Mouse (Mus musculus) midbrain, embryonic 13.5 days (tissue): Measurements from ENCODE around the gene Pex13. TPM values are rescaled to one million over a fixed set of nuclear protein-coding genes. Genes with fewer than 3 reads are reported as not detected.
A peak's percentile ranks its signal among the peaks of the same experiment; 100 is the strongest.

Experiments used
- ATAC-seq: fragments of 200-750 bp; cut with Nextera tagmentation; 2 replicates; pipeline ENCODE4 v1.8.0; 2017; ENCODE audit warnings: mild to moderate bottlenecking, moderate TSS enrichment, moderate library complexity
- H3K27ac ChIP-seq: fragments of 300-500 bp; sonication (generic); 2 replicates; pipeline ENCODE4 v1.5.1; 2015; ENCODE audit warnings: inconsistent platforms, mild to moderate bottlenecking, moderate library complexity
- H3K27me3 ChIP-seq: fragments of 300-500 bp; sonication (generic); 2 replicates; pipeline ENCODE4 v1.6.1; 2015; ENCODE audit warnings: mild to moderate bottlenecking, inconsistent platforms
- H3K36me3 ChIP-seq: fragments of 300-500 bp; sonication (generic); 2 replicates; pipeline ENCODE4 v1.6.1; 2015; ENCODE audit warnings: mild to moderate bottlenecking, inconsistent platforms
- H3K4me1 ChIP-seq: fragments of 300-500 bp; sonication (generic); replicated peaks from 2 replicates; pipeline ENCODE4 v1.6.1; 2015; ENCODE audit warnings: inconsistent platforms
- H3K4me2 ChIP-seq: fragments of 300-500 bp; sonication (generic); replicated peaks from 2 replicates; pipeline ENCODE4 v1.6.1; 2015; ENCODE audit warnings: moderate library complexity, mild to moderate bottlenecking, inconsistent platforms
- H3K4me3 ChIP-seq: fragments of 300-500 bp; sonication (generic); replicated peaks from 2 replicates; pipeline ENCODE4 v1.5.1; 2015; ENCODE audit warnings: mild to moderate bottlenecking, inconsistent platforms
- H3K9ac ChIP-seq: fragments of 300-500 bp; sonication (generic); replicated peaks from 2 replicates; pipeline ENCODE4 v1.6.1; 2015; ENCODE audit warnings: mild to moderate bottlenecking, inconsistent platforms
- H3K9me3 ChIP-seq: fragments of 300-500 bp; sonication (generic); 2 replicates; pipeline ENCODE4 v1.6.1; 2016; ENCODE audit warnings: mild to moderate bottlenecking, inconsistent platforms
- WGBS: fragments of 180-500 bp; shearing (Covaris S2); methylation state at CpG from one replicate; pipeline ENCODE4 v1.1.7; 2015; 5-methylcytosine and 5-hydroxymethylcytosine counted together
- polyA plus RNA-seq: library from polyadenylated mRNA; unstranded; fragments of >200 nt; fragmentation: Nextera tagmentation; extraction: Ambion mirVana; gene quantifications from 2 replicates; pipeline ENCODE4 v1.2.1, GENCODE M21; 2015

Pex13 gene
- polyA plus RNA-seq, 1 experiment from 2014 or later = 41.8 TPM

DNA sequence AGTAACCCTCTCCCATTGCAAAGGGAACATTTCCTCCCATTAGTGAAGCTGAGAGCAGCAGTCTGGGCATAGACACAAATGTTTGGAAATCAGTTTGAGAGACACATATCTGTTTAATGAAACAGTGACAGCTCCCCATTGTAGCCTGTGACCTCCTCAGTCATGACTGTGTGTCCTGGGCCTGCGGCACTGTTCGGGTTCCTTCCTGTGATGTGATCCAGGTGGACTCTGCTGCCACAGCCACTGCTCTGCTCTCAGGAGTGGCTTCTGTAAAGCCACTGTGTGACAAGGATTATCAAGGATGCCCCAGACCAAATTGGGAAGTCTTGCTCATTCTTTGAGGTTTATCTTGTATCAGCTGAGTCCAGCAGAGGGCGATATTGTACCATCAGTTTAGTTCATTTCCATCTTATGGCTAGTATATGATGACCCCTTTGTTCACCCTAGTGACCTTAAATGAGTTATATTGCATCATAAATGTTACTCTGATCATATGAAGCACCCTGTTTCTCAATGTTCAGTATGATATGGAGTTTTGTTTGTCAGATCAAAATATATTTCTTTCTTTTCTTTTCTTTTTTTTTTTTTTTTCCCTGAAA lies 13.4 kb upstream of the Pex13 start:
- Histone ChIP-seq H3K4me1 (no peaks in the 10 kb centered on the region), H3K9ac (no peak overlapping the region), H3K36me3 (peaks cover 67% of the 10 kb centered on the region), H3K27me3 (no peaks in the 10 kb centered on the region), H3K27ac (no peak overlapping the region), H3K4me3 (no peak overlapping the region), H3K9me3 (no peaks in the 10 kb centered on the region), H3K4me2 (no peak overlapping the region)
- ATAC-seq = 0 out of 2 replicates have a peak, but pooled peaks have one; percentile 50
- WGBS = 50% methylated on average over 3 of the region's 3 CpGs

DNA sequence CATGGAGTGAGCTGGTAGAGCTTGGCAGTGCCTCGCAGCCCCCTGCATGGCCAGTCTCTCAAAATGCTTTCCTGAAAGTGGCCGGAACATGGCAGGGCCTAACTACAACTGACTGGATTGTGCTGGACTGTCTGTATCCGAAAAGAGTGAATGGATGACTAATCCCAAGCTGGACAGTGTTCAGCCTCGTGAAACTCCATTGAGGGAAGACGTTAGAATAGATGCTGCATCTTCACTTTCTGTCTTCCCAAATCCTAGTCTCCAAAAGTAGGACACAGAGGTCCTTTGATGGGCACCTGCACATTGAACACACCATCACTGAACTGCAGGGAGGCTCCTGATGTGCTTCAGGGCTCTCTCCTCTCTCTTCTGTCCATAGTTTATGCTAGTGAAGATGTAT lies 10.3 kb upstream of the Pex13 start:
- Histone ChIP-seq H3K4me3 (no peak overlapping the region), H3K9me3 (no peaks in the 10 kb centered on the region), H3K36me3 (peaks cover 63% of the 10 kb centered on the region), H3K27me3 (no peaks in the 10 kb centered on the region), H3K4me1 (no peaks in the 10 kb centered on the region), H3K4me2 (no peak overlapping the region), H3K27ac (no peak overlapping the region), H3K9ac (0 out of 2 replicates have a peak overlapping the region, but pooled peaks have one; percentile 16)
- ATAC-seq = no peak
- WGBS = 88% methylated on average over 5 of the region's 5 CpGs

DNA sequence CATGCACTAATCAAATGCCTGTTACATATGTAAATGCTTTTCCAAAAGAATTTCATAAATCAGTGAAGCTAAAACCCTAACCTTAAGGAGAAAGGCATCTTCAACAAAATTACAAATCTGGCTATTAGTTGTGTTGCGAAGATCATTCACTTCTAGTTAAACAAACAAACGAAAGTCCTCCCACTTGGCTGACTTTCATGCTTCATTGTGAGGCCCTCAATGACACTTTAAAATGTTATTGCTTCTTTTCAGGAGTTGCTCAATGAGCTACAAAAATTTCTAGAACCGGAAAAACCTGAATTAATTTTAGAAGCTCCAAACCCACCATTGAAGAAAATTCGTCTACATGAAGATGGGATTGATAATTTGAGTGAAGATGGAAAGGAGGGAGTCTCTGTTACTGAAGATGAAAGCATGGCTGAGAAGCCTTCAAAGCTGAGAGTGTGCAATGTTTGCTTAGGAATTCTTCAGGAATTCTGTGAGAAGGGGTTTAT lies 6.5 kb upstream of the Pex13 start:
- H3K4me2 ChIP-seq = no peak overlapping the region
- peaks cover 4% of the 10 kb centered on the region for H3K4me1 ChIP-seq
- ATAC-seq = no peak
- H3K4me3 ChIP-seq = no peak overlapping the region
- no peak overlapping the region for H3K27ac ChIP-seq
- no peaks in the 10 kb centered on the region for H3K9me3 ChIP-seq
- 87% methylated on average over 4 of the region's 4 CpGs for WGBS
- H3K9ac ChIP-seq = no peak overlapping the region
- no peaks in the 10 kb centered on the region for H3K27me3 ChIP-seq
- H3K36me3 ChIP-seq = peaks cover 49% of the 10 kb centered on the region

DNA sequence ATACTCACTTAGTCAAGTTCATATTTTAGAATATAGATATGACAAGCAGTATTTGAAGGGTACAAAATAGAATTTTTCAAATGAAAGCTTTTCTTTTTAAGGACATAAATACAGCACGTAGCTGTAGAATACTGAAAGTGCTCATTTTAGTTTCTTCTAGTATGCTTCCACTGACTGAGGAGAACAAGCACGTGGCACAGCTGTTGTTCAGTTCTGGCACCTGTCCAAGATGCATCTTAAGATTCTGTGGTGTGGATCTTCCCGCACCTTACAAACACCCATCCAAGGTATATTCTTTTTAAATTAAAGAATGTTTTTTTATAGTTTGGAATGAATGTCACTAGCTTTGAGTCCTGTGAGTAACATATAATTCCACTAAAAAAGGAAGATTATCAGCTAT lies 1.4 kb upstream of the Pex13 start:
- no peak for ATAC-seq
- no peaks in the 10 kb centered on the region for H3K27me3 ChIP-seq
- no peaks in the 10 kb centered on the region for H3K9me3 ChIP-seq
- H3K9ac ChIP-seq = peak overlapping the region; percentile 92; the same call in 1 of the 2 replicates
- H3K27ac ChIP-seq = no peak overlapping the region
- peaks cover 28% of the 10 kb centered on the region for H3K4me1 ChIP-seq
- H3K36me3 ChIP-seq = peaks cover 3% of the 10 kb centered on the region; the same call in 1 of the 2 replicates
- H3K4me2 ChIP-seq = peak overlapping the region; percentile 64
- 46% methylated on average over 3 of the region's 3 CpGs for WGBS
- H3K4me3 ChIP-seq = peak overlapping the region; percentile 93

DNA sequence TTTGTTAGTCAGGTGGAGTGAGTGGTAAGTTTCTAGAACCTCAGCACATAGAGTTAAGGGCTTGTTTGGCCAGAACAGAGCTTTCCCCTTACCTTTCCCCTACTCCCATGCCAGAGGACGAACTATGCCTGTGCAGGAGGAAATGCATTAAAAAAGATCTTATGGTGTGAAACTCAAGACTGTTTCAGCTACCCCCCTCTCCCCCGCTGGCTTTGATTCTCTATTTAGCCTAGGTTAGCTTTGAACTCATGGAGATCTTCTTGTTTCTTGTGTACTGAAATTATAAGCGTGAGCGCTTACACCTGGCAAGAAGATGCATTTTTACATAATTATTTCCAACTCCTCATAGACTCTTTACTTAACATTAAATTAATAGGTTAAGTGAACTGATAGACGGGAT lies 767 bp upstream of the Pex13 start:
- H3K27me3 ChIP-seq = no peaks in the 10 kb centered on the region
- peak overlapping the region; percentile 92 for H3K9ac ChIP-seq
- 15% methylated on average over 5 of the region's 5 CpGs for WGBS
- H3K27ac ChIP-seq = peak overlapping the region; percentile 95
- peak overlapping the region; percentile 64 for H3K4me2 ChIP-seq
- ATAC-seq = no peak
- peaks cover 3% of the 10 kb centered on the region; the same call in 1 of the 2 replicates for H3K36me3 ChIP-seq
- peaks cover 31% of the 10 kb centered on the region for H3K4me1 ChIP-seq
- peak overlapping the region; percentile 93 for H3K4me3 ChIP-seq
- no peaks in the 10 kb centered on the region for H3K9me3 ChIP-seq

DNA sequence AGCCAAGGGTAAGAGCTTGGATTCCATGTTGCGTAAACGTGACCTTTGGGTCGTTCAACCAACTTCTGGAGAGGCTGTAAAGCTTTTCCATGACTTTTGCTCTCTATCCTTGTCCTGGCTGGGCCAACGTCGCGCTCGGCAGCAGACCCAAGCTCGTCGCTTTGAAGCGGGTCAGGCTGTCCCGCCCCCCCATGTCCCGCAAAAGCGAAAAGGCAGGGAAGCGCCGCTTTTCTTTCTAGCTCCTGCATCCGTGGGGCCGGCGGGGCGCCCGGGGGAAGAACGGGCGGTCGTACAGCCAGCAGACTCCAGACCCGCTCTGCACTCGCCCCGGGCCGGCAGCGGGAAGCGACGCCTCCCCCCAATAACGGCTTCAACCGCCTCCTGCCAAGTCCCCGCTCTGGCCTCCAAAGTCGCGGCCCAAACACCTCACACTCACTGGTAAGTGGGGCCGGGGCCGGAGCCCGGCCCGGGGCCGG lies 410 bp downstream of the Pex13 start, which contains the start of gene Pus10:
Gene Pus10, plus strand, starts transcription at position 364 of the 476 bp plus-strand sequence.
- WGBS = under 1% methylated on average over 39 of the region's 40 CpGs
- peak within 1 kb of the TSS; percentile 92 for H3K9ac ChIP-seq
- peak within 1 kb of the TSS; percentile 95 for H3K27ac ChIP-seq
- peak within 1 kb of the TSS; percentile 93 for H3K4me3 ChIP-seq
- peaks cover 3% of the 10 kb centered on the region; the same call in 1 of the 2 replicates for H3K36me3 ChIP-seq
- ATAC-seq = no peak; the same call in 1 of the 2 replicates
- H3K4me1 ChIP-seq = peaks cover 36% of the 10 kb centered on the region
- H3K27me3 ChIP-seq = no peaks in the 10 kb centered on the region
- H3K9me3 ChIP-seq = no peaks in the 10 kb centered on the region
- peak within 1 kb of the TSS; percentile 64 for H3K4me2 ChIP-seq

DNA sequence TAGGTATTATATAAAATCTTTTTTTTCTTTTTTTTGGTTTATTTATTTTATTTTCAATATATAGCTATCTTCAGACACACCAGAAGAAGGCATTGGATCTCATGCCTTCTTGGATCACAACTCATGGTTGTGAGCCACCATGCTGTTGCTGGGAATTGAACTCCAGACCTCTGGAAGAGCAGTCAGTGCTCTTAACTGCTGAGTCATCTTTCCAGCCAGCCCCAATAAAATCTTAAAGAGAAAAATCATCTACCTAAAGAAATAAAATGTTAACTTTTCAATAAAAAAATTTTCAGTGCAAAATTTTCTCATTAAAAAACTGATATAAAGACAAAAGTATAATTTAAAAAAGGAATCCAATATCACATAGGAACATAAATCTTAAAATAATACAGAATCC lies 1.5 kb downstream of the Pex13 start:
- Histone ChIP-seq H3K9ac (no peak overlapping the region), H3K4me1 (peaks cover 36% of the 10 kb centered on the region), H3K36me3 (peaks cover 3% of the 10 kb centered on the region; the same call in 1 of the 2 replicates), H3K4me2 (no peak overlapping the region), H3K27me3 (no peaks in the 10 kb centered on the region), H3K4me3 (no peak overlapping the region), H3K9me3 (no peaks in the 10 kb centered on the region), H3K27ac (no peak overlapping the region)
- no peak for ATAC-seq

DNA sequence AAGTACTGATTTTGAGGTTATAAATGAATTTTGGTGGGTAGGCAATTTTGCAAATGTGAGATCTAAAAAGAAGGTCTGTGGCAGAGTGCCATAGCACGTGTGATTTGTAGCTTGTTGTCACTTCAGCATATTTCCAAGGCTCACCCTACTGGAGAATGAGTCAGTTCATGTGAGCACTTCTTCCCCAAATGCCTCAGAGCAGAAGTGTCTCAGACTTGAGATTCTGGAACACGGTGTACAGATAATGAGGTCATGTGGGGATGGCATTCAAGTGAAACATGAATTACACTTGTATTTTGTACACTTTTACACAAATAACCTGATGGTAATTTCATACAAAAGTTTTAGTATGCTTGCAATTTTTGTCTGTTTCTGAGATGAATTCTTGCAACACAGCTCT lies 8.0 kb downstream of the Pex13 start:
- H3K27ac ChIP-seq = no peak overlapping the region
- H3K4me3 ChIP-seq = no peak overlapping the region
- no peak overlapping the region for H3K9ac ChIP-seq
- peaks cover under 1% of the 10 kb centered on the region; the same call in 1 of the 2 replicates for H3K36me3 ChIP-seq
- peaks cover 13% of the 10 kb centered on the region for H3K4me1 ChIP-seq
- no peaks in the 10 kb centered on the region for H3K27me3 ChIP-seq
- ATAC-seq = no peak
- H3K4me2 ChIP-seq = no peak overlapping the region
- H3K9me3 ChIP-seq = no peaks in the 10 kb centered on the region
- 86% methylated on average over 2 of the region's 2 CpGs for WGBS

DNA sequence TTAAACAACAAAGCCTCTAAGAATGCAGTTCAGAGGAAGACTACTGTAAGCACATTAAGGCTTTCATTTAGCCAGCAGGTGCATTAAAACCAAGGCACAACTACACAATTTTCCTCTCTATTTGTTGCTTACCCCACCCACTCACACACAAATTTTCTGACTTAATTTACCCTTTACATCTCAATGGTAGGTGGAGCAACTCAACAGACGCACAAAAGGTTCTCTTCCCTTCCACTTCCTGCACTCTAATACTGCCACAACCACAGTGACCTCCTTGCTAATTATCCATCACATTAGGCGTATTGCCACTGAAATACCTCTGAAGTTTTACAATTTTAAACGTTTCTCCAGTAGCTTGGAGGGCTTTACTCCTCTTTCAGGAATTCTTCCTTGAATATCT lies 12.1 kb downstream of the Pex13 start:
- no peak for ATAC-seq
- Histone ChIP-seq H3K36me3 (peaks cover 21% of the 10 kb centered on the region), H3K27ac (no peak overlapping the region), H3K4me1 (no peaks in the 10 kb centered on the region), H3K9ac (no peak overlapping the region), H3K27me3 (no peaks in the 10 kb centered on the region), H3K4me2 (no peak overlapping the region), H3K4me3 (no peak overlapping the region), H3K9me3 (no peaks in the 10 kb centered on the region)
- 68% methylated on average over 3 of the region's 3 CpGs for WGBS

DNA sequence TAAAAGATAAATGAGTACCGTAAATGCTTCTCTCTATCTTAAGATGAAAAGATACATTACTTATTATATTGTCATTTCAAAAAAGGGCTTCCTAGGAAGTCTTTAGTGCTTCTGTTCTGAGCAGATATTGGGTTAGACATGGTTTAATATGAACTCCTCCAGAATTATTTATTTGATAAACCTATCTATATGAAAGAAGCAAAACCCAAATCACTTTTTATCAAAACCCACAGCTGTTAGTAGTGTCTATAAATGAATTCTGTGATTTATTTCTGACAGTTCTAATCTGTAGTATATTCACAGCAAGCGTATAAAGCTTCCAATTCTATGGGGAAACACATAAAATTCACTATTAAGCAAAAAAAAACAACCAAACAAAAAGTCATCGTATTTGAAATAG lies 17.9 kb downstream of the Pex13 start:
- Histone ChIP-seq H3K4me3 (no peak overlapping the region), H3K4me1 (no peaks in the 10 kb centered on the region), H3K9ac (no peak overlapping the region), H3K4me2 (no peak overlapping the region), H3K36me3 (peaks cover 44% of the 10 kb centered on the region), H3K27ac (no peak overlapping the region), H3K27me3 (no peaks in the 10 kb centered on the region), H3K9me3 (no peaks in the 10 kb centered on the region)
- 96% methylated on average over 3 of the region's 3 CpGs for WGBS
- ATAC-seq = no peak

DNA sequence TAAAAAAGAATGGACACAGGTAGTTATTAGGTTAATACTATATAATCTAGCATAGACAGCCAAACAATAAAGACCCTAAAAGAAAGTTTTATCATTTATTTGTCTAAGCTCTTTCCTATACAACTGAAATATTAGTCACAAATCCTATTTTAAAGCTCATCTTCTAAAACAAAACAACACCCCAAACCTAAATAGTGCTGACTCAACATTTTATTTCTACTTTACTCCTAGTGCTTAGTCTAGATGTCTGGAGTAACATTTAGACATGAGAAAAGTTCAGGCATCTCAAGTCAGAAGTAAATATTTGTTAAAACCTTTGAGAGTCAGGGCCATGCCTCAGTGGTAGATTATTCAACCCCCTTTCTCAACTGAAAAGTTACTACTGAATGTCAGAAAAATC lies 18.3 kb downstream of the Pex13 start:
- Histone ChIP-seq H3K9me3 (no peaks in the 10 kb centered on the region), H3K36me3 (peaks cover 44% of the 10 kb centered on the region), H3K27ac (no peak overlapping the region), H3K4me1 (no peaks in the 10 kb centered on the region), H3K4me2 (no peak overlapping the region), H3K27me3 (no peaks in the 10 kb centered on the region), H3K9ac (no peak overlapping the region), H3K4me3 (no peak overlapping the region)
- ATAC-seq = no peak

DNA sequence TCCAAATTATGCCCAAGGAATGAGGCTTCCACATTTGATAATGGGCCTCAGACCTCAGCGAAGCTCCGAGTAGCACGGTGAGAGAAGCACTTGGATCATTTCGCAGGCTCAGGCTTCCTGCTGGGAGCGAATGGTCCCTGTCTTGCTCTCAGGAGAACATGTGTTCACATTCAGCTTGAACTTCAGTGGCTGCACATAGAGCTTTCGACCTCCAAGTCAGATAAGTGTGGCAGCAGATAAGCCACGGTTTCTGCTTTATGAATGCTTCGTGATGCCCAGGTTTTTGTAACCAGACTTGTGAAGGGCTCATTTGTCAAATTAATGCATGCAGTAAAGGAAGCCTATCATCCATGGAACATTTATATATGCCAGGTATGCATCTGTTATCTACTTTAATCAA lies 31.2 kb downstream of the Pex13 start:
- Histone ChIP-seq H3K36me3 (0 out of 2 replicates have a peak, but pooled peaks cover 5% of the 10 kb centered on the region), H3K4me1 (peaks cover 30% of the 10 kb centered on the region), H3K4me3 (no peak overlapping the region), H3K9me3 (no peaks in the 10 kb centered on the region), H3K4me2 (no peak overlapping the region), H3K9ac (no peak overlapping the region), H3K27ac (no peak overlapping the region; the same call in 1 of the 2 replicates), H3K27me3 (no peaks in the 10 kb centered on the region)
- WGBS = 75% methylated on average over 8 of the region's 8 CpGs
- ATAC-seq = no peak

DNA sequence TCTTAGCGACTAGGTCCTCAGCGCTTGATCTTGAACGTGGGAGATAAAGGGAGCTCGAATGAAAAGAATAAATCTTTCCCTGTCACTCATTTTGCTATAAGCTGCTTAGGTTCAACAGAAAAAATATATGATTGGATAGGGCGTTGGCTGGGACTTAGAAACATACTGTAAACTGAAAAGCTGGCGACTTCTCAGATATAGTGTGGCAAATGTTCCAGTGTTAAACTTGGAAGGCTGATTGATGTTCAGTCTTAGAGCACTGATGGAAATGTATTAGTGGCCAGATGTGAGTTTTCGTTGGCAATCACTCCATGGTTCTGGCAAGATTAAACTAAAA lies 31.9 kb downstream of the Pex13 start:
- H3K9ac ChIP-seq = peak overlapping the region; percentile 61
- ATAC-seq = no peak; the same call in 1 of the 2 replicates
- 10% methylated on average over 7 of the region's 7 CpGs for WGBS
- peak overlapping the region; percentile 98 for H3K27ac ChIP-seq
- no peaks in the 10 kb centered on the region for H3K36me3 ChIP-seq
- peak overlapping the region; percentile 66 for H3K4me2 ChIP-seq
- H3K27me3 ChIP-seq = no peaks in the 10 kb centered on the region
- no peaks in the 10 kb centered on the region for H3K9me3 ChIP-seq
- peaks cover 30% of the 10 kb centered on the region for H3K4me1 ChIP-seq
- H3K4me3 ChIP-seq = peak overlapping the region; percentile 90
